Mouse (Mus musculus): ENCODE data around the gene Arid3c. TPM values are rescaled to one million over a fixed set of nuclear protein-coding genes. Genes with fewer than 3 reads are reported as not detected.

Gene Arid3c
- total RNA-seq, 2 experiments from 2014 or later: not detected

DNA sequence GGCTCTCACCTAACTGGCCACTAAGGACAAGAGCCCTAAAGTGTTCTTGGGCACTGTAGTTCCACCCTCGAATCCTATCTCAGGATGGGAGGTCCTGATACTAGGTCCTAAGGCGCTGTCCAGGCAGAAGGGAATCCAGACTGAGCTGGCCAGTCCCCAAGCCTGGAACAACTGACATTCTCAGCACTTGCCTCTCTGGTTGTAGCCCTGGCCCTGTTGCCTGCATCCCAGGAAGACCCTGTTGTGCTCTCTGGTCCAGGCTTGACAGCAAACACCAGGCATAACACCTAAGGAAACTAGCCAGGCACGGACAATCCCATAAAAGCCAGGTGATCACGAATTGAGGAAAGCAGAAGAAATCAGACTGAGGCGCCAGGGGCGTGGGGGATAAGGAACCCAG is 48.2 kb downstream of the Arid3c start:
- no peak for ATAC-seq (replicated peaks; ENCODE audit: low FRiP score, poor library complexity, severe bottlenecking)

DNA sequence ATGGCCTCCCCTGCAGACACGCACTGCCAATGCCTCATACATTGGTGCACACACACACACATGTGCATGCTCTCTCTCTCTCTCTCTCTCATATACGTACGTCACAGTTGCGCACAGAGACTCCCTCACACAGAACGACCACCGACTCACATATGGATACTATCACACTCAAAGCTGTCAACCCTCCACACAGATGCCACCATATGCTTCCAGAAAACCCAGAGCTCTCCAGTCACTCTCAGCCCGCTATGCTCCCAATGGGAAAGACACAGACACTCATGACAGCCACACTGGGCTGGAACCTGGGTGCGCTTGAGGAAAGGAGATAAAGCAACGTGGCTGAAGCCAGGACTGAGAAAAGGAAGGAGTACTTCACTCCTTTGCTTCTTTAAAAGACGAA is 49.0 kb downstream of the Arid3c start:
- no peak for ATAC-seq (replicated peaks; ENCODE audit: low FRiP score, poor library complexity, severe bottlenecking)

DNA sequence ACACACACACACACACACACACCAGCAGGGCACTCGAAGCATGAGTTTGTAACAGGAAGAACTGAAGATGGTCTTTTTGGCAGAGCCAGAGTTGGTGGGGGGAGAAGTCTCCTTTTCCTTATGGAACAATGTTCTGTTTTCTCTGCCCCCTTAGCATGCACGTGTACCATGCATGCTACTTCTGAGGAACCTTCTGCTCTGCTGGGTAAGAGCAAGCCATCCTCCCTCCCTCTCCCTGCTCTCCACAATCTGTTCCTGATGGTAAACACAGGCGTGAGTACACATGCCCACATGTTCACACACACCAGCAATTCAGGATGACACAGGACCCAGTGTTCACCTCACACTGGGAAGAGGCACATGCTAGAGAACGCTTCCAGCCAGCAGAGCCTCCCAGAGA is 49.8 kb downstream of the Arid3c start:
- no peak for ATAC-seq (replicated peaks; ENCODE audit: low FRiP score, poor library complexity, severe bottlenecking)

DNA sequence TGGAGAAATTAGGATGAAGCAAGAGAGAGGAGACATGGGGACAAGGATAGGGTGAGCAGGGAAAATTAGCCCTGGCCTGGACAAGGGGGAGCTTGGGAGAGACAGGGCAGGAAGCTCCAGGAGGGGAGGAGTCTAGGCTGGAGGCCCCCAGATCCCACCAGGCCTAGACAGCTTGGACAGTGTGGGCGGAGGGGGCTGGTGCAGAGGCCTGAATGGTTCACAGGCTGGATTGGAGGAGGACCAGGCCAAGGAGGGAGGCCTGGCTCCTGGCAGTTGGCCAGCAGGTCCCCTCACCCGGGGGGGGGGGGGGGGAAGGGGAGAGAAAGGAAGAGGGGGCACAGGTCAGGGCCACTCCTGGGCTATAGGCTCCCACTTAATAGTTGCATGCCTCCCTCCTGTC is 51.7 kb downstream of the Arid3c start:
- ATAC-seq (replicated peaks; ENCODE audit: low FRiP score, poor library complexity, severe bottlenecking): no peak

DNA sequence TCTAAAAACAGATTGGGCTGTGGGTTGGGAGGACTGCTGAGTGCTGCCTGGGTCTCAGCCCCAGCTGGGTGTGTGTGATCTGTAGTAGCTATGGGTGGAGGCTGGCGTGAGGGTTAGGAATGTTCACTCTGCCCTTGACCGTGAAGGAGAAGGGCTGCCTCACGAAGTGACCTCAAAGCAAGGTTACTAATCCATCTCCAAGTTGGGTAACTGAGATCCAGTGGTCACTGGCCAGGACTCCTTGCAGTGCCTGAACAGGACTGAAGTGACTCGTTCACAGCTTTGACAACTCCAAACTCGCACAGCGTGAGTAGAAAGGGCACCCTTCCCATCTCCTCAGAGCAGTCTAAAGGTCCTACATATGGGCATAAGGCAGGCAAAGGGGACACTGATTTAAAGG is 52.1 kb downstream of the Arid3c start:
- no peak for ATAC-seq (replicated peaks; ENCODE audit: low FRiP score, poor library complexity, severe bottlenecking)

DNA sequence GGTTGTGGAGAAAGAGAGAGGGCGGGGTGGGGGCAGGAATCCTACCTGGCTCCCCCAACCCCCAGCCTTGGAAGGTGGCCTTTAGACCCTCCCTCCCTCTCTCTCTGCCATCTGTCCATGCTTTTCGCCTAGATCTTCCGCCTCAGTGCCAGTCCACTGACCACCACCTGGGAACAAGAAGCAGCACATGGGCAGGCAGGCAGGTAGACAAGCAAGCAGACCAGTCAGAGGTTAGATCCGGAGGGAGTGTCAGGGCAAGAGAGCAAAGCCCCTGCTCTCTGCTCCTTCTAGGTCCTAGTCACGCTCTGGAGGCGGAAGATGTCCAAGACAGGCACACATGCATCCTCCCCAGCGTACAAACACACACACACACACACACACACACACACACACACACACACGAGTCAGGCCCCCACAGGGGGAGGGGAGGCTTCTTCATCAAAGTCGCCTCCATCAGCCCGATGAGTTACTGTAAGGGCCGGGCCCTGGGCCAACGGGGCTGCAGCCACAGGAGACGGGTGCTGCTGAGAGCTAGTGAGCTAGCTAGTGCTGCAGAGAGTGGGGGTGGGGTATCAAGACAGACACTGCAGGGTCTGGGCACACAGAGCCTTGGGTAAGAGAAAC is 53.8 kb downstream of the Arid3c start:
- ATAC-seq (replicated peaks; ENCODE audit: low FRiP score, poor library complexity, severe bottlenecking): no peak

DNA sequence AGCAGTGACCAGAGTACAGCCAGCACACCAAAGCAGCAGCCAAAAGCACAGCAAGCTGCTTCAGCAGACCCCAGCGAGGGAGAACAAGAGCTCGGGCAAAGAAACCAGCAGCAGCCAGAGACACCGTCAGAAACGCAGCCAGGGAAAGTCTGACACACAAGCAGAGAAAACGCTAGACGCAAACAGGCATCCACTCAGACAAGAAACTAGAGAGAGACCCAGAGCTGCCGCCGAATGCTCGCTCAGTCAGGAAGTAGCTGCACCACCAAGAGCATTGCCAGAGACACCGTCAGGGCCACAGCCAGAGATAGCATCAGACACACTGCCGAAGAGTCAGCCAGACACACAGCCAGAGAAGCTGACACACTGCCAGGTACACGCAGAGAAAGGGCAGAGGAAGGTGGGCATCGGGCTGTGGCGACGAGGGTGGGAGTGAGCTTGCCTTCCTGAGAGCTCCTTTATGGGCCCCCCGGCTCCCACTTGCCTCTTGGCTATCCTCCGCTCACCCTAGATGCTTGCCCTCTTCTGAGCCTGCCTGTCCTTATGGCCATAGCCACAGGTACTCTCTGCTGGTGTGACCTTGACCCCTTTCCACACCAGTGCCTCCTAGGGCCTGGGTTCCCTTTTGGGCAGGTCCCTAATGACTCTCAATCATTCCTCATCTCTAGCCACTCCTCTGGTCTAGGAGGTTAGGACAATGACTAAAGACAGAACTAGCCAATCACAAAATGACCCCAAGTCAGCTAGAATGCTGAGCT is 54.5 kb downstream of the Arid3c start:
- no peak for ATAC-seq (replicated peaks; ENCODE audit: low FRiP score, poor library complexity, severe bottlenecking)

Other genes starting within 250 kb of the Arid3c start
- gene AI464131, start 228.1 kb downstream of the Arid3c start, total RNA-seq (2015; ENCODE audit: low replicate concordance): not detected in 2 replicates
- gene AI464131, start 228.1 kb downstream of the Arid3c start, total RNA-seq (2017; ENCODE audit: low replicate concordance): not detected in 2 replicates
- gene 1110017D15Rik, start 213.8 kb downstream of the Arid3c start, total RNA-seq (2015; ENCODE audit: low replicate concordance): not detected in 2 replicates
- gene 1110017D15Rik, start 213.8 kb downstream of the Arid3c start, total RNA-seq (2017; ENCODE audit: low replicate concordance): not detected in 2 replicates
- gene Fam219a, start 161.6 kb downstream of the Arid3c start, total RNA-seq (2015; ENCODE audit: low replicate concordance): 1.5 TPM in 2 replicates
- gene Fam219a, start 161.6 kb downstream of the Arid3c start, total RNA-seq (2017; ENCODE audit: low replicate concordance): 0.26 and 1.3 TPM in 2 replicates
- not detected in 2 replicates for gene Dnaic1, start 161.4 kb downstream of the Arid3c start, total RNA-seq (2015; ENCODE audit: low replicate concordance)
- not detected in 2 replicates for gene Dnaic1, start 161.4 kb downstream of the Arid3c start, total RNA-seq (2017; ENCODE audit: low replicate concordance)
- gene Enho, start 90.8 kb downstream of the Arid3c start, total RNA-seq (2015; ENCODE audit: low replicate concordance): not detected in 2 replicates
- not detected in 2 replicates for gene Enho, start 90.8 kb downstream of the Arid3c start, total RNA-seq (2017; ENCODE audit: low replicate concordance)
- not detected in 2 replicates for gene Cntfr, start 34.1 kb downstream of the Arid3c start, total RNA-seq (2015; ENCODE audit: low replicate concordance)
- not detected in 2 replicates for gene Cntfr, start 34.1 kb downstream of the Arid3c start, total RNA-seq (2017; ENCODE audit: low replicate concordance)
- 4.6 and 7.5 TPM in 2 replicates for gene Il11ra1, start 31.2 kb downstream of the Arid3c start, total RNA-seq (2015; ENCODE audit: low replicate concordance)
- 8.2 and 18.1 TPM in 2 replicates for gene Il11ra1, start 31.2 kb downstream of the Arid3c start, total RNA-seq (2017; ENCODE audit: low replicate concordance)
- gene Rpp25l, start 17.6 kb downstream of the Arid3c start, total RNA-seq (2015; ENCODE audit: low replicate concordance): 6.3 and 9.6 TPM in 2 replicates
- 2.5 and 4.7 TPM in 2 replicates for gene Rpp25l, start 17.6 kb downstream of the Arid3c start, total RNA-seq (2017; ENCODE audit: low replicate concordance)
- 22.8 and 26.7 TPM in 2 replicates for gene Dctn3, start 8.0 kb downstream of the Arid3c start, total RNA-seq (2015; ENCODE audit: low replicate concordance)
- gene Dctn3, start 8.0 kb downstream of the Arid3c start, total RNA-seq (2017; ENCODE audit: low replicate concordance): 30.0 and 37.1 TPM in 2 replicates
- 4.0 and 5.0 TPM in 2 replicates for gene Galt, start 24.1 kb upstream of the Arid3c start, total RNA-seq (2015; ENCODE audit: low replicate concordance)
- 1.3 and 2.1 TPM in 2 replicates for gene Galt, start 24.1 kb upstream of the Arid3c start, total RNA-seq (2017; ENCODE audit: low replicate concordance)
- gene Sigmar1, start 25.0 kb upstream of the Arid3c start, total RNA-seq (2015; ENCODE audit: low replicate concordance): 1.7 and 14.8 TPM in 2 replicates
- gene Sigmar1, start 25.0 kb upstream of the Arid3c start, total RNA-seq (2017; ENCODE audit: low replicate concordance): 7.2 and 9.6 TPM in 2 replicates
- gene Ccl27a, start 43.1 kb upstream of the Arid3c start, total RNA-seq (2015; ENCODE audit: low replicate concordance): 4.2 TPM in 1 of 2 replicates, not detected in the other
- 3.2 and 3.9 TPM in 2 replicates for gene Ccl27a, start 43.1 kb upstream of the Arid3c start, total RNA-seq (2017; ENCODE audit: low replicate concordance)
- not detected in 2 replicates for gene Gm21541, start 172.5 kb upstream of the Arid3c start, total RNA-seq (2015; ENCODE audit: low replicate concordance)
- gene Gm21541, start 172.5 kb upstream of the Arid3c start, total RNA-seq (2017; ENCODE audit: low replicate concordance): not detected in 2 replicates
- gene Gm20878, start 210.4 kb upstream of the Arid3c start, total RNA-seq (2015; ENCODE audit: low replicate concordance): 1.5 TPM in 1 of 2 replicates, not detected in the other
- gene Gm20878, start 210.4 kb upstream of the Arid3c start, total RNA-seq (2017; ENCODE audit: low replicate concordance): not detected in 2 replicates
- 0.38 TPM in 1 of 2 replicates, not detected in the other for gene Fam205a4, start 234.9 kb upstream of the Arid3c start, total RNA-seq (2015; ENCODE audit: low replicate concordance)
- gene Fam205a4, start 234.9 kb upstream of the Arid3c start, total RNA-seq (2017; ENCODE audit: low replicate concordance): not detected in 2 replicates

All from erythroblast, adult 5-6 weeks (primary cell).